Mouse (Mus musculus) G1E (cell line): ENCODE data around the gene Fam169a. TPM values are rescaled to one million over a fixed set of nuclear protein-coding genes. Genes with fewer than 3 reads are reported as not detected.

Experiments
- ATAC-seq: 2 replicates; pipeline ENCODE4 v1.8.0; 2016; ENCODE audit warnings: mild to moderate bottlenecking; ENCODE audit not compliant: insufficient number of reproducible peaks, poor library complexity, low FRiP score, severe bottlenecking; ENCODE audit errors: extremely low read depth
- DNase-seq: peaks from one replicate; pipeline ENCODE4 v3.0.0; 2012; ENCODE audit warnings: low spot score
- H3K27me3 ChIP-seq: 2 replicates; pipeline ENCODE4 v1.6.1; 2012; ENCODE audit warnings: mild to moderate bottlenecking, low read length, inconsistent platforms; ENCODE audit not compliant: insufficient read depth
- H3K36me3 ChIP-seq: replicated peaks from 2 replicates; pipeline ENCODE3; 2012; ENCODE audit warnings: mild to moderate bottlenecking, inconsistent platforms
- H3K4me1 ChIP-seq: 2 replicates; pipeline ENCODE4 v1.6.1; 2012; ENCODE audit warnings: low read depth, low read length, inconsistent platforms, mixed read lengths; ENCODE audit not compliant: insufficient read depth
- H3K4me3 ChIP-seq: 2 replicates; pipeline ENCODE4 v1.5.1; 2012; ENCODE audit warnings: low read depth, mild to moderate bottlenecking, inconsistent platforms, low read length, moderate library complexity, mixed read lengths
- H3K9me3 ChIP-seq: replicated peaks from 2 replicates; pipeline ENCODE4 v1.6.1; 2012; ENCODE audit warnings: inconsistent platforms
- CTCF ChIP-seq: IDR thresholded peaks from 2 replicates; pipeline ENCODE4 v1.5.1; 2012; ENCODE audit warnings: low read depth, low read length, inconsistent platforms, mixed read lengths
- GATA1 ChIP-seq: IDR thresholded peaks from 2 replicates; pipeline ENCODE4 v1.6.1; 2012; ENCODE audit warnings: borderline replicate concordance, low read length, inconsistent platforms, mixed read lengths
- GATA2 ChIP-seq: IDR thresholded peaks from 2 replicates; pipeline ENCODE4 v1.6.1; 2012; ENCODE audit warnings: low read depth, low read length, inconsistent platforms, borderline replicate concordance
- POLR2AphosphoS5 ChIP-seq: IDR thresholded peaks from 2 replicates; pipeline ENCODE4 v1.6.1; 2012; ENCODE audit warnings: low read depth, low read length, inconsistent platforms; ENCODE audit not compliant: insufficient replicate concordance
- TAL1 ChIP-seq: conservative IDR thresholded peaks from 2 replicates; pipeline ENCODE4 v1.6.1; 2012; ENCODE audit warnings: low read depth, low read length, inconsistent platforms, mixed read lengths
- polyA plus RNA-seq: library from polyadenylated mRNA; stranded (reverse); fragments of >175 nt; gene quantifications from 2 replicates; pipeline ENCODE4 v1.2.3, GENCODE M21; 2012
- total RNA-seq, 2 experiments: library from RNA; stranded (forward) in 1 of 2; stranded (reverse) in 1 of 2; fragments of 200-1000 nt in 1 of 2; fragments of >200 nt in 1 of 2; fragmentation: Nextera tagmentation in 1 of 2; gene quantifications; 2 replicates each; pipeline ENCODE4 v1.2.3; 2014 to 2017

Fam169a gene
- total and polyA plus RNA-seq, 3 experiments: 0.49 TPM; not detected in 2

- Histone ChIP-seq H3K4me1 (no peaks in the 10 kb centered on the region), H3K9me3 (no peaks in the 10 kb centered on the region), H3K27me3 (no peaks in the 10 kb centered on the region), H3K4me3 (no peak overlapping the region), H3K36me3 (peaks cover 92% of the 10 kb centered on the region)
- DNase-seq (no peak), ATAC-seq (no peak)
- TF ChIP-seq CTCF: no peak
- no peak for TF ChIP-seq GATA2
- no peak for TF ChIP-seq GATA1
- TF ChIP-seq TAL1: no peak
- no peak for TF ChIP-seq POLR2AphosphoS5
Measured at GRCm38 (mm10) chr13:97175520-97176264, 108.6 kb downstream of the Fam169a start.

- Histone ChIP-seq H3K36me3 (peaks cover 93% of the 10 kb centered on the region), H3K27me3 (no peaks in the 10 kb centered on the region), H3K9me3 (no peaks in the 10 kb centered on the region), H3K4me1 (no peaks in the 10 kb centered on the region), H3K4me3 (no peak overlapping the region)
- ATAC-seq: no peak
- no peak for TF ChIP-seq GATA2
- TF ChIP-seq CTCF: no peak
- TF ChIP-seq GATA1: no peak
- TF ChIP-seq POLR2AphosphoS5: no peak
- no peak for TF ChIP-seq TAL1
- no peak for DNase-seq
Measured at GRCm38 (mm10) chr13:97176731-97177130, 109.6 kb downstream of the Fam169a start.

GRCm38 (mm10) chr13:97178943-97179342 lies 111.9 kb downstream of the Fam169a start:
- ATAC-seq: no peak
- TF ChIP-seq GATA2 (no peak), GATA1 (no peak), POLR2AphosphoS5 (no peak), TAL1 (no peak), CTCF (no peak)
- peaks cover 93% of the 10 kb centered on the region for H3K36me3 ChIP-seq

GRCm38 (mm10) chr13:97180113-97180828 lies 113.2 kb downstream of the Fam169a start:
- Histone ChIP-seq H3K4me1 (no peaks in the 10 kb centered on the region), H3K36me3 (peaks cover 87% of the 10 kb centered on the region), H3K27me3 (no peaks in the 10 kb centered on the region), H3K4me3 (no peak overlapping the region), H3K9me3 (no peaks in the 10 kb centered on the region)
- ATAC-seq (no peak), DNase-seq (no peak)
- TF ChIP-seq CTCF: no peak
- TF ChIP-seq GATA2: no peak
- TF ChIP-seq GATA1: no peak

More at GRCm38 (mm10) chr13:97178943-97179342, 111.9 kb downstream of the Fam169a start:
- Histone ChIP-seq H3K27me3 (no peaks in the 10 kb centered on the region), H3K4me3 (no peak overlapping the region), H3K9me3 (no peaks in the 10 kb centered on the region), H3K4me1 (no peaks in the 10 kb centered on the region)
- no peak for DNase-seq

Other genes with a start within 250 kb of the Fam169a start
- gene Gcnt4, start 142.6 kb upstream of the Fam169a start, total RNA-seq (2014; fragmentation: Nextera tagmentation): not detected in 2 replicates
- 0.06 and 0.11 TPM in 2 replicates for gene Gcnt4, start 142.6 kb upstream of the Fam169a start, total RNA-seq (2017)
- gene Gcnt4, start 142.6 kb upstream of the Fam169a start, polyA plus RNA-seq: not detected in 2 replicates
- gene 1700029F12Rik, start 32.9 kb upstream of the Fam169a start, total RNA-seq (2014; fragmentation: Nextera tagmentation): not detected in 2 replicates
- not detected in 2 replicates for gene 1700029F12Rik, start 32.9 kb upstream of the Fam169a start, total RNA-seq (2017)
- not detected in 2 replicates for gene 1700029F12Rik, start 32.9 kb upstream of the Fam169a start, polyA plus RNA-seq
- gene Gm6169, start 32.0 kb downstream of the Fam169a start, total RNA-seq (2014; fragmentation: Nextera tagmentation): 1.4 and 3.0 TPM in 2 replicates
- gene Gm6169, start 32.0 kb downstream of the Fam169a start, total RNA-seq (2017): 0.82 and 1.9 TPM in 2 replicates
- gene Gm6169, start 32.0 kb downstream of the Fam169a start, polyA plus RNA-seq: 0.07 and 0.10 TPM in 2 replicates
- 55.8 and 62.5 TPM in 2 replicates for gene Gfm2, start 70.7 kb downstream of the Fam169a start, total RNA-seq (2014; fragmentation: Nextera tagmentation)
- gene Gfm2, start 70.7 kb downstream of the Fam169a start, total RNA-seq (2017): 41.9 and 51.4 TPM in 2 replicates
- gene Gfm2, start 70.7 kb downstream of the Fam169a start, polyA plus RNA-seq: 16.6 and 28.4 TPM in 2 replicates
- gene Nsa2, start 70.7 kb downstream of the Fam169a start, total RNA-seq (2014; fragmentation: Nextera tagmentation): 267 and 321 TPM in 2 replicates
- 209 and 229 TPM in 2 replicates for gene Nsa2, start 70.7 kb downstream of the Fam169a start, total RNA-seq (2017)
- gene Nsa2, start 70.7 kb downstream of the Fam169a start, polyA plus RNA-seq: 24.3 and 24.6 TPM in 2 replicates
- 33.0 and 34.5 TPM in 2 replicates for gene Hexb, start 131.1 kb downstream of the Fam169a start, total RNA-seq (2014; fragmentation: Nextera tagmentation)
- 139 and 141 TPM in 2 replicates for gene Hexb, start 131.1 kb downstream of the Fam169a start, total RNA-seq (2017)
- gene Hexb, start 131.1 kb downstream of the Fam169a start, polyA plus RNA-seq: 7.6 and 11.6 TPM in 2 replicates
- 0.29 and 0.38 TPM in 2 replicates for gene Enc1, start 173.8 kb downstream of the Fam169a start, total RNA-seq (2014; fragmentation: Nextera tagmentation)
- gene Enc1, start 173.8 kb downstream of the Fam169a start, total RNA-seq (2017): 0.81 and 0.82 TPM in 2 replicates
- gene Enc1, start 173.8 kb downstream of the Fam169a start, polyA plus RNA-seq: 0.20 and 0.24 TPM in 2 replicates